ENCODE assay signal across 8 mouse cellular contexts in genomic region chr4:86856304-86857112, GRCm38 (mm10). TPM values are rescaled to one million over a fixed set of nuclear protein-coding genes. Genes with fewer than 3 reads are reported as not detected.
DNase-seq lines count a peak whose midpoint lies in the region; ATAC-seq and TF ChIP-seq lines count a peak whose summit lies in the region.

No protein-coding gene starts in this region.

- no peaks in the 10 kb centered on the region for H3K27me3 ChIP-seq in cerebellum, adult 2 months (ENCODE audit: control insufficient read depth, insufficient read depth, low read length)
- no peaks in the 10 kb centered on the region for H3K27me3 ChIP-seq in megakaryocyte, embryonic 14.5 days (replicated peaks)
- H3K27me3 ChIP-seq in forebrain, embryonic 14.5 days (replicated peaks; ENCODE audit: control insufficient read depth, insufficient read depth, low read length) = no peaks in the 10 kb centered on the region
- no peaks in the 10 kb centered on the region for H3K27me3 ChIP-seq in liver, embryonic 13.5 days

- WGBS in cerebellum, adult 2 months = 1% methylated on average over 50 of the region's 50 CpGs
- WGBS in forebrain, embryonic 14.5 days = 2% methylated on average over 50 of the region's 50 CpGs
- WGBS in liver, embryonic 13.5 days (ENCODE audit: insufficient replicate concordance) = under 1% methylated on average over 50 of the region's 50 CpGs

- H3K4me1 ChIP-seq in cerebellum, adult 2 months (ENCODE audit: control insufficient read depth, insufficient read depth, low read length) = no peaks in the 10 kb centered on the region
- H3K4me1 ChIP-seq in megakaryocyte, embryonic 14.5 days = peaks cover 32% of the 10 kb centered on the region
- peaks cover 4% of the 10 kb centered on the region; the same call in 1 of the 2 replicates for H3K4me1 ChIP-seq in forebrain, embryonic 14.5 days (ENCODE audit: control insufficient read depth, insufficient read depth, low read length)
- H3K4me1 ChIP-seq in liver, embryonic 13.5 days (replicated peaks) = peaks cover 25% of the 10 kb centered on the region

- DNase-seq in cerebellum, adult 2 months = no peak
- DNase-seq in cerebellum, adult 11-12 months = no peak
- no peak for DNase-seq in forebrain, embryonic 14.5 days (ENCODE audit: low spot score)
- peak; percentile 2 for DNase-seq in liver, embryonic 13.5 days
- peak; percentile 65 for DNase-seq in testis, postnatal 10 days (ENCODE audit: low spot score)
- no peak for DNase-seq in cerebellum, adult 9-10 months

- no peak for ATAC-seq in megakaryocyte, adult 5-6 weeks (ENCODE audit: poor library complexity, severe bottlenecking)
- ATAC-seq in forebrain, embryonic 14.5 days = peak; percentile 1; the same call in 1 of the 2 replicates
- ATAC-seq in liver, embryonic 13.5 days (ENCODE audit: low read depth) = no peak

- peak overlapping the region; percentile 83 for H3K4me2 ChIP-seq in forebrain, embryonic 14.5 days (ENCODE audit: low read length)
- peak overlapping the region; percentile 78 for H3K4me2 ChIP-seq in liver, embryonic 13.5 days

- H3K36me3 ChIP-seq in megakaryocyte, embryonic 14.5 days (replicated peaks; ENCODE audit: low read length) = peaks cover 38% of the 10 kb centered on the region
- H3K36me3 ChIP-seq in forebrain, embryonic 14.5 days (ENCODE audit: control insufficient read depth, insufficient read depth, low read length) = peaks cover 38% of the 10 kb centered on the region
- H3K36me3 ChIP-seq in liver, embryonic 13.5 days = peaks cover 40% of the 10 kb centered on the region

- peak overlapping the region; percentile 69 for H3K27ac ChIP-seq in cerebellum, adult 2 months (ENCODE audit: insufficient read depth, low read length)
- peak overlapping the region; percentile 96 for H3K27ac ChIP-seq in forebrain, embryonic 14.5 days (ENCODE audit: low read depth, low read length)
- H3K27ac ChIP-seq in liver, embryonic 13.5 days = peak overlapping the region; percentile 91

- no peaks in the 10 kb centered on the region for H3K9me3 ChIP-seq in megakaryocyte, embryonic 14.5 days
- H3K9me3 ChIP-seq in forebrain, embryonic 14.5 days (replicated peaks; ENCODE audit: control insufficient read depth, low read length) = no peaks in the 10 kb centered on the region
- no peaks in the 10 kb centered on the region for H3K9me3 ChIP-seq in liver, embryonic 13.5 days (replicated peaks)

- peak overlapping the region; percentile 93 for H3K4me3 ChIP-seq in cerebellum, adult 2 months (replicated peaks; ENCODE audit: insufficient read depth, low read depth, low read length)
- peak overlapping the region; percentile 94 for H3K4me3 ChIP-seq in megakaryocyte, embryonic 14.5 days (replicated peaks)
- H3K4me3 ChIP-seq in forebrain, embryonic 14.5 days (ENCODE audit: low read depth, low read length) = peak overlapping the region; percentile 92
- H3K4me3 ChIP-seq in liver, embryonic 13.5 days (replicated peaks) = peak overlapping the region; percentile 96

- TF ChIP-seq POLR2A in cerebellum, adult 2 months (IDR thresholded peaks at IDR 0.05; ENCODE audit: borderline replicate concordance, insufficient read depth, low read length) = no peak

- no peak for TF ChIP-seq CTCF in cerebellum, adult 2 months (IDR thresholded peaks at IDR 0.05; ENCODE audit: borderline replicate concordance, insufficient read depth, low read depth, low read length)

- peak overlapping the region; percentile 99 for H3K9ac ChIP-seq in forebrain, embryonic 14.5 days (ENCODE audit: low read length)
- H3K9ac ChIP-seq in liver, embryonic 13.5 days = peak overlapping the region; percentile 99

RNA-seq across cellular contexts. Expression of gene Rps6, which starts 0.7 kb away (rescaled TPM):
- 691 and 755 TPM in 2 replicates for polyA plus RNA-seq in cerebellum, adult 2 months (2012; rRNA removed)
- 106 and 682 TPM in 2 replicates for polyA plus RNA-seq in megakaryocyte, embryonic 14.5 days (2012; ENCODE audit: insufficient read depth, low replicate concordance)
- 2,501 and 2,579 TPM in 2 replicates for total RNA-seq in megakaryocyte, adult 5-6 weeks (2015)
- 983 and 1,093 TPM in 2 replicates for total RNA-seq in megakaryocyte, adult 5-6 weeks (2017)
- polyA plus RNA-seq in forebrain, embryonic 14.5 days (2014; fragmentation: Nextera tagmentation; extraction: Ambion mirVana) = 502 and 571 TPM in 2 replicates
- 624 and 653 TPM in 2 replicates for polyA plus RNA-seq in liver, embryonic 13.5 days (2015; fragmentation: Nextera tagmentation; extraction: Ambion mirVana)

RNA-seq across cellular contexts. Expression of gene Acer2, which starts 17.7 kb away (rescaled TPM):
- 6.2 and 6.7 TPM in 2 replicates for polyA plus RNA-seq in cerebellum, adult 2 months (2012; rRNA removed)
- 1.5 and 1.9 TPM in 2 replicates for polyA plus RNA-seq in megakaryocyte, embryonic 14.5 days (2012; ENCODE audit: insufficient read depth, low replicate concordance)
- 0.07 TPM in 1 of 2 replicates, not detected in the other for total RNA-seq in megakaryocyte, adult 5-6 weeks (2015)
- 0.15 and 0.69 TPM in 2 replicates for total RNA-seq in megakaryocyte, adult 5-6 weeks (2017)
- 12.8 and 13.6 TPM in 2 replicates for polyA plus RNA-seq in forebrain, embryonic 14.5 days (2014; fragmentation: Nextera tagmentation; extraction: Ambion mirVana)
- 5.3 and 6.7 TPM in 2 replicates for polyA plus RNA-seq in liver, embryonic 13.5 days (2015; fragmentation: Nextera tagmentation; extraction: Ambion mirVana)

Comparison
In these comparisons a context has a peak if more than half of its experiments do, and no peak if none do; other contexts are left out.
1. DNase-seq: peak in liver, embryonic 13.5 days (single experiment) and testis, postnatal 10 days (single experiment); none in cerebellum, adult 2 months (0 of 2), cerebellum, adult 11-12 months (single experiment), forebrain, embryonic 14.5 days (single experiment) and cerebellum, adult 9-10 months (single experiment).
2. Peak in every context shown above with its lines, with median percentiles within 50 percentile points of each other: H3K27ac ChIP-seq and H3K4me3 ChIP-seq.